Mouse (Mus musculus): ENCODE results near the gene Cercam. TPM values are rescaled to one million over a fixed set of nuclear protein-coding genes. Genes with fewer than 3 reads are reported as not detected.

The Cercam gene
- polyA plus RNA-seq, 1 experiment from 2014 or later: 18.7 TPM

- no peak overlapping the region for H3K4me3 ChIP-seq (ENCODE audit: low read depth, low read length)
- DNase-seq (ENCODE audit: low spot score) (no peak), ATAC-seq (ENCODE audit: low FRiP score, low TSS enrichment) (no peak)
- no peak overlapping the region for H3K4me2 ChIP-seq (replicated peaks; ENCODE audit: low read depth)
- TF ChIP-seq CTCF (IDR thresholded peaks at IDR 0.05; ENCODE audit: low read depth): peak; percentile 27; the same call in 1 of the 2 replicates
- no peak for TF ChIP-seq EP300 (optimal IDR thresholded peaks at IDR 0.05)
- H3K36me3 ChIP-seq (ENCODE audit: control insufficient read depth, insufficient read depth, low read length): no peaks in the 10 kb centered on the region
- no peak overlapping the region for H3K27ac ChIP-seq (replicated peaks)
- no peak overlapping the region for H3K9ac ChIP-seq (ENCODE audit: low read length)
- H3K4me1 ChIP-seq (replicated peaks; ENCODE audit: control insufficient read depth, insufficient read depth): no peaks in the 10 kb centered on the region
- no peaks in the 10 kb centered on the region; the same call in 1 of the 2 replicates for H3K27me3 ChIP-seq (ENCODE audit: control insufficient read depth, insufficient read depth, low read length)
- 22% methylated on average over 2 of the region's 2 CpGs for WGBS
- H3K9me3 ChIP-seq (ENCODE audit: control insufficient read depth, low read length): no peaks in the 10 kb centered on the region
Observed at GRCm38 (mm10) chr2:29857341-29857740, 11.6 kb upstream of the Cercam start.

DNA sequence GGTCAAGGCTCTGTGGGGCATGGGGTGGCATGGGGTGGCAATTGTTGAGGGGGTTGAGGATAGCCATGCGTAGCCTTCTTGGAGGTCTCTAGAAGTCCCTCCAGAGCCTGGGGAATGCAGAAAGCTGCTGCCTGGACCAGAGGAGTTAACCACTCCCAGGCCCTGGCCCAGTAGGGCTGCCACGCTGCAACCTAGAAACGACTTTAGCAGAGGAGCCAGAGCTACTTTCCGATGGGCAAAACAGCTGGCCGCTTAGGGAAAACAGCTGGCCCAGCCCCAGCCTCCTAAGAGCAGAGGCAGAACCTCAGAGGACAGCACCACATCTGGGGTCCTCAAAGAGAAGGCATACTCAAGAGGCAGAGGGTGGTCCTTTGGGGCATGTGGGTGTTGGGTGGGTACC, 11.0 kb upstream of the Cercam start:
- WGBS: 66% methylated on average over 5 of the region's 5 CpGs
- H3K4me2 ChIP-seq (replicated peaks; ENCODE audit: low read depth): no peak overlapping the region
- no peaks in the 10 kb centered on the region for H3K36me3 ChIP-seq (ENCODE audit: control insufficient read depth, insufficient read depth, low read length)
- TF ChIP-seq EP300 (optimal IDR thresholded peaks at IDR 0.05) (no peak), CTCF (IDR thresholded peaks at IDR 0.05; ENCODE audit: low read depth) (no peak)
- H3K9me3 ChIP-seq (ENCODE audit: control insufficient read depth, low read length): no peaks in the 10 kb centered on the region
- no peak for ATAC-seq (ENCODE audit: low FRiP score, low TSS enrichment)
- no peak for DNase-seq (ENCODE audit: low spot score)
- no peaks in the 10 kb centered on the region; the same call in 1 of the 2 replicates for H3K27me3 ChIP-seq (ENCODE audit: control insufficient read depth, insufficient read depth, low read length)
- no peak overlapping the region for H3K9ac ChIP-seq (ENCODE audit: low read length)
- H3K4me3 ChIP-seq (ENCODE audit: low read depth, low read length): no peak overlapping the region
- H3K27ac ChIP-seq (replicated peaks): no peak overlapping the region
- H3K4me1 ChIP-seq (replicated peaks; ENCODE audit: control insufficient read depth, insufficient read depth): no peaks in the 10 kb centered on the region

GRCm38 (mm10) chr2:29858748-29859473, 10.1 kb upstream of the Cercam start:
- H3K36me3 ChIP-seq (ENCODE audit: control insufficient read depth, insufficient read depth, low read length): no peaks in the 10 kb centered on the region
- DNase-seq (ENCODE audit: low spot score): peak; percentile 53
- H3K9ac ChIP-seq (ENCODE audit: low read length): no peak overlapping the region
- no peak overlapping the region for H3K27ac ChIP-seq (replicated peaks)
- no peak overlapping the region for H3K4me2 ChIP-seq (replicated peaks; ENCODE audit: low read depth)
- TF ChIP-seq EP300 (optimal IDR thresholded peaks at IDR 0.05): no peak
- peak; percentile 83 for TF ChIP-seq CTCF (IDR thresholded peaks at IDR 0.05; ENCODE audit: low read depth)
- ATAC-seq (ENCODE audit: low FRiP score, low TSS enrichment): no peak
- H3K9me3 ChIP-seq (ENCODE audit: control insufficient read depth, low read length): no peaks in the 10 kb centered on the region
- H3K4me3 ChIP-seq (ENCODE audit: low read depth, low read length): no peak overlapping the region
- WGBS: 8% methylated on average over 5 of the region's 5 CpGs
- H3K4me1 ChIP-seq (replicated peaks; ENCODE audit: control insufficient read depth, insufficient read depth): no peaks in the 10 kb centered on the region
- no peaks in the 10 kb centered on the region; the same call in 1 of the 2 replicates for H3K27me3 ChIP-seq (ENCODE audit: control insufficient read depth, insufficient read depth, low read length)

GRCm38 (mm10) chr2:29865125-29865524, 3.8 kb upstream of the Cercam start:
- H3K4me2 ChIP-seq (replicated peaks; ENCODE audit: low read depth): no peak overlapping the region
- no peak for DNase-seq (ENCODE audit: low spot score)
- H3K9ac ChIP-seq (ENCODE audit: low read length): no peak overlapping the region
- TF ChIP-seq EP300 (optimal IDR thresholded peaks at IDR 0.05) (no peak), CTCF (IDR thresholded peaks at IDR 0.05; ENCODE audit: low read depth) (no peak)
- no peaks in the 10 kb centered on the region for H3K4me1 ChIP-seq (replicated peaks; ENCODE audit: control insufficient read depth, insufficient read depth)
- WGBS: 66% methylated on average over 4 of the region's 4 CpGs
- no peaks in the 10 kb centered on the region for H3K27me3 ChIP-seq (ENCODE audit: control insufficient read depth, insufficient read depth, low read length)
- no peaks in the 10 kb centered on the region for H3K36me3 ChIP-seq (ENCODE audit: control insufficient read depth, insufficient read depth, low read length)
- H3K4me3 ChIP-seq (ENCODE audit: low read depth, low read length): no peak overlapping the region
- no peak for ATAC-seq (ENCODE audit: low FRiP score, low TSS enrichment)
- H3K27ac ChIP-seq (replicated peaks): no peak overlapping the region
- H3K9me3 ChIP-seq (ENCODE audit: control insufficient read depth, low read length): no peaks in the 10 kb centered on the region

DNA sequence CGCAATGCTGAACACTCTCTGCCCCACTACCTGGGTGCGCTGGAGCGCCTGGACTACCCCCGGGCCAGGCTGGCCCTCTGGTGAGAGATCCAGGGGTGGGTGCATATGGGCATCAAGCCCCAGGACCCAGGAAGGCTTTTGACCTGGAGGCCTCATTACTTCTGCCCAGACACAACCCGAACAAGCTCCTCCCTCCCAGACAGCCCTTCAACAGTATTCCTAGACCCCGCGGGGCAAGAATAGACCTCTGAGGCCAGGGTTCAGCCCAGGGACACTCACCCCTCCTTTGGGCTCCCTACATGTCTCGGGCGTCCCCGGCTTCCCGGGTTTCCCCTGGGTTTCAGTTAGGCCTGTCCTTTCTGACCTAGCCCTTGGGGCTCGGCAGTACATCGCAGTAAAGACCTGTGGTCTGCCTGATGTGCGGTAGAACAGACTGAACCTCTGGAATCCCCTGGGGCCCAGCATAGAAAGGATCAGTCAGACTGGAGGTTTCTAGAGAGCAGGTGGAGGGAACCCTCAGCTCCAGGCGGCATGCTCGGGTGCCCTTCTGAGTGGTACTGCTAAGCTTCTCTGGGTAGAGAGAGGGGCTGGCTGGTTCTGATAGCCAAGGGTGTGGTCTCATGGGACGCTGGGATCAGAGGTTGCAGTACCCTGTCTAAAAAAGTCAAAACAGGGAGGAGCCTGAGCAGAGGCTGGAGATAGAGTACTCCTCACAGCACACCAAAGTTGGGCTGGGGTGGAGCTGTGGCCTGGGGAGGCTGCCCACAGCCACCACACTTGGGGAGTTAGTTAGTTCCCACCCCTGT, 885 bp downstream of the Cercam start:
- H3K9me3 ChIP-seq (ENCODE audit: control insufficient read depth, low read length): no peaks in the 10 kb centered on the region
- no peak for TF ChIP-seq CTCF (IDR thresholded peaks at IDR 0.05; ENCODE audit: low read depth)
- TF ChIP-seq EP300 (optimal IDR thresholded peaks at IDR 0.05): no peak
- DNase-seq (ENCODE audit: low spot score) (no peak), ATAC-seq (ENCODE audit: low FRiP score, low TSS enrichment) (peak; percentile 36)
- peak overlapping the region; percentile 71 for H3K9ac ChIP-seq (ENCODE audit: low read length)
- peak overlapping the region; percentile 90 for H3K4me2 ChIP-seq (replicated peaks; ENCODE audit: low read depth)
- peak overlapping the region; percentile 86 for H3K27ac ChIP-seq (replicated peaks)
- H3K36me3 ChIP-seq (ENCODE audit: control insufficient read depth, insufficient read depth, low read length): 0 out of 2 replicates have a peak, but pooled peaks cover 2% of the 10 kb centered on the region
- H3K4me1 ChIP-seq (replicated peaks; ENCODE audit: control insufficient read depth, insufficient read depth): no peaks in the 10 kb centered on the region
- H3K4me3 ChIP-seq (ENCODE audit: low read depth, low read length): peak overlapping the region; percentile 55
- H3K27me3 ChIP-seq (ENCODE audit: control insufficient read depth, insufficient read depth, low read length): no peaks in the 10 kb centered on the region
- 7% methylated on average over 17 of the region's 17 CpGs for WGBS

Measured in stomach, postnatal 0 days (tissue).